Comparison of ENCODE assay signal across 19 mouse cellular contexts in genomic region chr1:136659337-136659736, GRCm38 (mm10). TPM values are rescaled to one million over a fixed set of nuclear protein-coding genes. Genes with fewer than 3 reads are reported as not detected.
DNase-seq lines count a peak whose midpoint lies in the region; ATAC-seq lines count a peak whose summit lies in the region.
"Had no signal": no experiment of that assay in that cellular context is flagged by ENCODE, and none has a peak within 500 bp of the region (broad histone marks: within the 10 kb centered on the region; RNA-seq: fewer than 3 reads in every experiment).

No protein-coding gene starts in this region.

- ATAC-seq in inflammation-experienced regulatory T-cells, adult 6 months = peak; percentile 10
- ATAC-seq: forebrain, embryonic 14.5 days; forebrain, embryonic 16.5 days had no signal

- peak; percentile 24 for DNase-seq in adrenal gland, postnatal 14 days
- DNase-seq in adrenal gland, postnatal 25 days = no peak
- DNase-seq in ES-CJ7 (ENCODE audit: low read depth, low spot score) (peak; percentile 62), ZHBTc4 (ENCODE audit: low read depth, low spot score) (peak; percentile 52)
- DNase-seq in layer of hippocampus, adult 9-11 months = no peak
- no peak for DNase-seq in ovary, adult 18-20 months (ENCODE audit: low spot score)
- no peak for DNase-seq in gastrocnemius, adult 18-20 months (ENCODE audit: low spot score)
- DNase-seq: adrenal gland, postnatal 10 days; B cell, adult 2 months; cerebellum, adult 11 months; cerebellum, adult 18-20 months; cerebellum, adult 8-10 months; cerebellum, adult 9-11 months; cerebellum, postnatal 14 days; cerebellum, postnatal 36 days; embryo, embryonic 11 days had no signal

RNA-seq across cellular contexts. Expression of gene Zfp281, which starts 34.6 kb away (rescaled TPM):
- 16.3 and 16.9 TPM in 2 replicates for total RNA-seq in adrenal gland, postnatal 14 days (2021)
- total RNA-seq in adrenal gland, postnatal 25 days (2021) = 20.4 and 22.3 TPM in 2 replicates
- polyA plus RNA-seq in inflammation-experienced regulatory T-cells, adult 6 months (2017; shearing (Covaris generic)) = 10 to 100 TPM; 12.1 to 24.1 (median 23.5) TPM
- 10 to 100 TPM in 1 of 2 experiments, 1 to 10 TPM in 1; 8.5 to 10.1 TPM for total RNA-seq in gastrocnemius, adult 18-20 months (2021)

Comparison
In these comparisons a context has a peak if more than half of its experiments do, and no peak if none do; other contexts are left out.
1. DNase-seq: peak in adrenal gland, postnatal 14 days (single experiment), ES-CJ7 (single experiment) and ZHBTc4 (single experiment); none in adrenal gland, postnatal 25 days (single experiment), layer of hippocampus, adult 9-11 months (single experiment), ovary, adult 18-20 months (single experiment) and gastrocnemius, adult 18-20 months (single experiment).